Mouse (Mus musculus) left cerebral cortex, adult 2 months (tissue): Measurements from ENCODE around the gene Ptbp3. TPM values are rescaled to one million over a fixed set of nuclear protein-coding genes. Genes with fewer than 3 reads are reported as not detected.

Experiments used
- DNase-seq, 2 experiments: peaks; one replicate each; pipeline ENCODE4 v3.0.0; 2021 to 2022; ENCODE audit warnings: low spot score in 2 of 2, mixed read lengths in 1 of 2; ENCODE audit errors: extremely low spot score in 1 of 2
- H3K27ac ChIP-seq: fragments of 200-600 bp; 2 replicates; pipeline ENCODE4 v1.8.1; 2022
- H3K4me3 ChIP-seq: fragments of 200-600 bp; 2 replicates; pipeline ENCODE4 v1.8.1; 2022
- CTCF ChIP-seq: fragments of 200-600 bp; IDR thresholded peaks from 2 replicates; pipeline ENCODE4 v1.8.1; 2022; ENCODE audit warnings: antibody characterized with exemption, mild to moderate bottlenecking, moderate library complexity
- intact Hi-C: fragments of 180-260 bp; cut with DNase I; formaldehyde crosslinking; loops from one replicate; pipeline ENCODE4 v1.15.1; 2025
- long read RNA-seq, 2 experiments: library from polyadenylated mRNA; stranded (forward); transcript quantifications; one replicate each; pipeline ENCODE4 v2.0.0; 2021; ENCODE audit warnings: borderline mapping rate in 2 of 2
- total RNA-seq, 2 experiments: library from RNA; stranded (reverse); gene quantifications; 2 replicates each; pipeline ENCODE4 v1.2.3; 2021

Ptbp3 gene
- 10 to 100 TPM; 27.6 to 29.3 TPM for total RNA-seq
- long read RNA-seq, experiment 1, full-length matches to known transcripts = 5 of 8 reads
- long read RNA-seq, experiment 1, partial matches to known transcripts = 0 of 8 reads
- long read RNA-seq, experiment 1, other reads (novel, unspliced or antisense) = 3 of 8 reads
- long read RNA-seq, experiment 2, full-length matches to known transcripts = 2 of 4 reads
- long read RNA-seq, experiment 2, partial matches to known transcripts = 0 of 4 reads
- long read RNA-seq, experiment 2, other reads (novel, unspliced or antisense) = 2 of 4 reads

- intact Hi-C loops = loop anchor here (1.0 to 5.0 kb wide), 3 partner anchors 112 to 360 kb away; partner anchors contain the start of genes Susd1 and Ugcg
- Histone ChIP-seq H3K4me3 (peak within 1 kb of the TSS; percentile 92), H3K27ac (peak within 1 kb of the TSS; percentile 91)
- peak; percentile 84 to 88 for DNase-seq
- TF ChIP-seq CTCF = no peak
These were observed at the start of gene Ptbp3 for GRCm38 (mm10) chr4:59549175-59549976. Ptbp3 (minus strand) TSS chr4:59549364.

- TF ChIP-seq CTCF = no peak
- no peak overlapping the region for H3K27ac ChIP-seq
- intact Hi-C loops = no loop called here
- DNase-seq = no peak
- H3K4me3 ChIP-seq = no peak overlapping the region
These were observed 47.4 kb upstream of the Ptbp3 start for GRCm38 (mm10) chr4:59596556-59596955.

GRCm38 (mm10) chr4:59594614-59595013 is 45.5 kb upstream of the Ptbp3 start:
- no peak for TF ChIP-seq CTCF
- DNase-seq = no peak
- H3K27ac ChIP-seq = no peak overlapping the region
- intact Hi-C loops = no loop called here
- H3K4me3 ChIP-seq = no peak overlapping the region

- Histone ChIP-seq H3K4me3 (no peak overlapping the region), H3K27ac (no peak overlapping the region)
- no peak for TF ChIP-seq CTCF
- intact Hi-C loops = no loop called here
- DNase-seq = no peak
These were observed 38.7 kb upstream of the Ptbp3 start for GRCm38 (mm10) chr4:59587872-59588226.

- Histone ChIP-seq H3K4me3 (no peak overlapping the region), H3K27ac (no peak overlapping the region)
- no peak for TF ChIP-seq CTCF
- intact Hi-C loops = no loop called here
- no peak for DNase-seq
These were observed 38.2 kb upstream of the Ptbp3 start for GRCm38 (mm10) chr4:59587215-59587871.

GRCm38 (mm10) chr4:59585097-59585496 is 35.9 kb upstream of the Ptbp3 start:
- Histone ChIP-seq H3K4me3 (no peak overlapping the region), H3K27ac (no peak overlapping the region)
- intact Hi-C loops = no loop called here
- peak in 1 of 2 experiments; percentile 11 for DNase-seq
- TF ChIP-seq CTCF = no peak

- Histone ChIP-seq H3K27ac (no peak overlapping the region), H3K4me3 (peak overlapping the region; percentile 93)
- TF ChIP-seq CTCF = no peak
- no peak for DNase-seq
- intact Hi-C loops = no loop called here
These were observed 33.0 kb upstream of the Ptbp3 start for GRCm38 (mm10) chr4:59582186-59582585.

GRCm38 (mm10) chr4:59581314-59582185 is 32.4 kb upstream of the Ptbp3 start, which contains the start of gene Hsdl2:
Hsdl2 (plus strand) TSS chr4:59581563.
- Histone ChIP-seq H3K4me3 (peak within 1 kb of the TSS; percentile 93), H3K27ac (peak within 1 kb of the TSS; percentile 86)
- peak; percentile 97 to 98 for DNase-seq
- intact Hi-C loops = no loop called here
- no peak for TF ChIP-seq CTCF

GRCm38 (mm10) chr4:59580495-59581281 is 31.5 kb upstream of the Ptbp3 start:
- DNase-seq = peak in 1 of 2 experiments; percentile 13
- peak overlapping the region; percentile 93 for H3K4me3 ChIP-seq
- H3K27ac ChIP-seq = peak overlapping the region; percentile 86
- no peak for TF ChIP-seq CTCF
- intact Hi-C loops = no loop called here

- no peak for TF ChIP-seq CTCF
- intact Hi-C loops = no loop called here
- no peak overlapping the region for H3K27ac ChIP-seq
- no peak overlapping the region for H3K4me3 ChIP-seq
- DNase-seq = no peak
These were observed 26.2 kb upstream of the Ptbp3 start for GRCm38 (mm10) chr4:59575184-59575958.
